Mouse (Mus musculus) adrenal gland, adult 18-20 months (tissue): ENCODE data around the gene Olfr119. TPM values are rescaled to one million over a fixed set of nuclear protein-coding genes. Genes with fewer than 3 reads are reported as not detected.
"Not testable (repeated sequence)": the region's sequence is repeated elsewhere in the genome, so short reads cannot be mapped to it uniquely, and the experiment has no call there.

Source experiments
- DNase-seq, 2 experiments: peaks; one replicate each; pipeline ENCODE4 v3.0.0; 2021 to 2022; ENCODE audit warnings: low spot score in 2 of 2
- long read RNA-seq, 2 experiments: library from polyadenylated mRNA; stranded (forward); transcript quantifications; one replicate each; pipeline ENCODE4 v2.0.0; 2021
- total RNA-seq, 2 experiments: library from RNA; stranded (reverse); gene quantifications; 1 replicate in 1 of 2; 2 replicates in 1 of 2; pipeline ENCODE4 v1.2.3; 2021

Gene Olfr119
- total RNA-seq, result not detected
- long read RNA-seq, experiment 1, result 0 reads
- long read RNA-seq, experiment 2, result 0 reads

DNA sequence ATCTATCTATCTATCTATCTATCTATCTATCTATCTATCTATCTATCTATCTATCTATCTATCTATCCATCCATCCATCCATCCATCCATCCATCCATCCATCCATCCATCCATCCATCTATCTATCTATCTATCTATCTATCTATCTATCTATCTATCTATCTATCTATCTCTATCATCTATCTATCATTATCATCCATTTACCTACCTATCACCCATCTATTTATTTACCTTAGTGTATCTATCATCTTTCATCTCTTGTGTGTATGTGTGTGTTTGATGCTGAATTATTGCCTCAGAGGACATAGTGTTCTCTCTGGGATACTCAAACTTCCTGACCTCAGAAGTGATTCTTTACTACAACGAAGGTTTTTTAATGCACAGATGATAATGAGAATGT is at the start of gene Olfr119:
Olfr119 (plus strand) TSS at position 301 of the 400 bp plus-strand sequence.
- not testable (repeated sequence) for DNase-seq

DNA sequence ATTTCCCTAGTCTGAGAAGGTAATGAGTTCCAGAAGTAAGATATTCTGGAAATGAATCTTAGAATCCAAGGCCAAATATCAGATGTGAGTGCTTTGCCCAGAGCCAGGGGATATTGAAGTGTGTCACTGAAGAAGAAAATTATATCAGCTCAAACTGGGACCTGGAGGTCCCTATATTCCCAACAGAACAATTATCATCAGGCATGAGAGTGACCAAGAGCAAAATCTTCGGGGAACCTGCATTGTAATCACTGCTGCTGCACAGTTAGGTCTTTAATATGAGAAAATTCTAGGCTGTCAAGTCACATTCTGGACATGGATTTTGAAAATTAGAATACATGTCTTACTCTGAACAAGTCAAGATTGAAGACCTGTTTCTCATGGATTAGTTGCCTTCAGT is 32.7 kb upstream of the Olfr119 start, which contains the start of gene Olfr117:
Olfr117 (minus strand) TSS at position 101 of the 400 bp plus-strand sequence.
- no peak for DNase-seq

DNA sequence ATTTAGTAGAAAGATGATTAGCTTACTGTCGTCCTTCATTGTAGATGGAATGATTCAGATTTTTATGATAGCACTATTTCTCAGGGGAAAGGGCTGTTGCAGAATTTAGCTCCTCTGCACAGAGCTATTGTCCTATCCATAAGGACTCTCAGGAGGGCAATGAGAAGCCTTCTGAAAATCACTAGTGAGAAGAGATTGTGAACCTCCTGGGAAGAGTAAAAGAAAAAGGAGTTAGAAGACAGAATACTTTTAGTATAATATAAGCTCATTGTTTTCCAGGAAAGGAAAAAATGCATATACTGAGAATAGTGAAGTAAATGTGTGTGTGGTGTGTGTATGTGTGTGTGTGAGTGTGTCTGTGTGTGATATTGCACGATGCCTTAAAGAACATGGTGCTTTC is 29.7 kb upstream of the Olfr119 start, which contains the start of gene Olfr118:
Olfr118 (plus strand) TSS at position 301 of the 400 bp plus-strand sequence.
- no peak for DNase-seq

DNA sequence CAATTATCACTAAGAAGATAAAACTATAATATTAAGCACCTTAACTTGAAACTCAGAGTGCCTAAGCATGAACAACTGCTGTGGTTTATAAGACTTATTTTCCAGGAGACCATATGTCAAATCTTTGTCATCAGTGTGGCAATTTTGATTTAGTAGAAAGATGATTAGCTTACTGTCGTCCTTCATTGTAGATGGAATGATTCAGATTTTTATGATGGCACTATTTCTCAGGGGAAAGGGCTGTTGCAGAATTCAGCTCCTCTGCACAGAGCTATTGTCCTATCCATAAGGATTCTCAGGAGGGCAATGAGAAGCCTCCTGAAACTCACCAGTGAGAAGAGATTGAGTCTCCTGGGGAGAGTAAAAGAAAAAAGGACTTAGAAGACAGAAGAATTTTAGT is 25.1 kb downstream of the Olfr119 start, which contains the start of gene Olfr120:
Olfr120 (plus strand) TSS at position 301 of the 400 bp plus-strand sequence.
- no peak for DNase-seq

- DNase-seq, result no peak
These were observed 41.7 kb downstream of the Olfr119 start for GRCm38 (mm10) chr17:37738070-37738469.

Other genes with a start within 250 kb of the Olfr119 start
- gene Olfr109, start 237.6 kb upstream of the Olfr119 start, total RNA-seq, result not detected
- gene H2-M2, start 213.0 kb upstream of the Olfr119 start, total RNA-seq, result 1 to 10 TPM; 1.6 to 9.0 TPM
- not detected for gene Olfr110, start 204.1 kb upstream of the Olfr119 start, total RNA-seq
- gene Olfr111, start 188.5 kb upstream of the Olfr119 start, total RNA-seq, result under 1 TPM; 0.30 to 0.58 TPM
- gene Olfr112, start 127.1 kb upstream of the Olfr119 start, total RNA-seq, result not detected
- not detected for gene Olfr113, start 118.9 kb upstream of the Olfr119 start, total RNA-seq
- not detected for gene Olfr114, start 103.8 kb upstream of the Olfr119 start, total RNA-seq
- gene Olfr115, start 69.5 kb upstream of the Olfr119 start, total RNA-seq, result not detected
- gene Olfr116, start 69.4 kb upstream of the Olfr119 start, total RNA-seq, result not detected
- gene Olfr117, start 32.8 kb upstream of the Olfr119 start, total RNA-seq, result not detected
- gene Olfr118, start 29.6 kb upstream of the Olfr119 start, total RNA-seq, result not detected
- gene Olfr120, start 25.2 kb downstream of the Olfr119 start, total RNA-seq, result not detected
- gene Olfr121, start 52.3 kb downstream of the Olfr119 start, total RNA-seq, result not detected
- not detected for gene Olfr122, start 72.0 kb downstream of the Olfr119 start, total RNA-seq
- not detected for gene Olfr123, start 97.0 kb downstream of the Olfr119 start, total RNA-seq
- not detected for gene Olfr124, start 103.3 kb downstream of the Olfr119 start, total RNA-seq
- not detected for gene Olfr125, start 136.4 kb downstream of the Olfr119 start, total RNA-seq
- gene Olfr126, start 150.9 kb downstream of the Olfr119 start, total RNA-seq, result not detected
- gene Olfr127, start 203.9 kb downstream of the Olfr119 start, total RNA-seq, result not detected
- gene Olfr128, start 224.0 kb downstream of the Olfr119 start, total RNA-seq, result not detected